Mouse (Mus musculus): ENCODE measurements at regions not wholly inside any gene's neighbourhood (a gene's known extent, or its start where the extent isn't known, plus 50 kb on each side); places are given as distances from the start of the nearest gene placed in this dataset.

DNA sequence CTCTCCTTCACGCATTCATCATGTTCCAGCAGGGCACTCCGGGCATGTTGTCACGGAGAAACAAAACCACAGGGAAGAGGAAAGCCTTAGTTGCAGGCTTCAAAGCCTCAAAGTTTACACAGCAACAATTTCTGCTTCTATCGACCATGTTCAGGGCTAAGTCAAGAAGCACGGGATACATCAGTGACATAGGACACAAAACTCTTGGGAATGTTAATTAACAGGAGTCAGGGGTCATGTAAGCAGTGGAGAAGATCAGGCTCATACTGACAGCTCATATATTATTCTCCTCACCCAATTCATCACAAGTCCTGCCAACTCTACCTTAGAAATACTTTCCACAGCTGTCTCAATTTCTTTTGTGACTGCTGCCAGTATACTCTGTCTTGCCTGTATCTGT, 133.0 kb upstream of the Btbd3 start:
- no peak for DNase-seq (ENCODE audit: low spot score in 2 of 2)

DNA sequence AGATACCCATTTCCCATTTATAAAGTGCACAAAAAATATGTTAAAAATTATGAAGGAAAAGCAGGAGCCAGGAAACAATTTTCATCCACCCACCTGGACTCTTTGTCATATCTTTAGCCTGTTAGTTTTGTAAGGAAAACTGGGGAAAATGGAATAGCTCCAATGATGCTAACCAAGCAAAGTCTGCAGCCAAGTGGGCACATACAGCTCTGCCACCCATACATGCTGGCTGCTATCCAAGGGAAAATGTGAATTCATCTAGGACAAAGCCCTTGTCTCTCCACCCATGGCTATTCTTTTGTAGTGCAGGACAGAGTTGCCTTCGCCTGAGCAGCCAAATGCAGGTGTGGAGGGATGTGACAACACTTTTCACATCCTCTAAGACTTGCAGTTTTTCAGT, 135.5 kb upstream of the Btbd3 start:
- no peak for DNase-seq (ENCODE audit: low spot score in 2 of 2)

DNA sequence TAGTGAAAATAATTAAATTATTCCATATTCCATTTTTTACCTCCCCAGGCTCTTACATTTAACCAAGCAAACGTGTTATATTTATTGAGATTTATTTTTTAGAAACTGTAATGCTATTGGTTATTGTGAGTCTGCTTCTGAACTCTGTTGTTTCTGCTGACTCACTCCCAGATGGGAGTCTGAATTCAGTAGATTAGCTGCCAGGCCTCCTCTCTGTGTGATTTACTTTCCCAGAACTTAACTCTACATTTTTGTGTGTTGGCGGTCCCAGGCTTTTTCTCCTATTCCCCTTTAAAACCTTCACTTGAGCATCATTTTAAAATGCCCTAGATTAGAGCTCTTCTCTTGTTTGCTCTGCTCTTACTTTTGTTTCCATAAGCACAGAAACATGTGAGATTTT, 136.2 kb upstream of the Btbd3 start:
- no peak for DNase-seq (ENCODE audit: low spot score in 2 of 2)

DNA sequence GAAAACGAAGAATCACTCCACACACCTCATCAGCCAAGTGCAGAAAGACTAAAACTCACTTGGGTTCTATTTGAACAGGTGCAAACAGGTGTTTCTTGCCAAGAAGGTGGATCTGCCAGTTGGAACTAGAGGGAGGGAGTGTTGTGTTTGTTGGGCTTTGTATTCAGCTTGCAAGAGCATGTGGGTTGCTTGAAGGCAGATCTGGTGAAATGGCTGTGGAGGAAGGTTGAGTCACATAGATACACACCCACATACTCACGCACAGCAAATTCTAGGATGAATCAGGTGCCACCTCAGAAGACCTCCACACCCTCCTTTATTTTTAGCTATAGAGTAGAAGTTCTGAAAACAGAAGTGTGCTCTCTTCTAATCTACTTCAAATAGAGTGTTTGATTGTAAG, 156.6 kb upstream of the Btbd3 start:
- no peak for DNase-seq (ENCODE audit: low spot score in 2 of 2)

DNA sequence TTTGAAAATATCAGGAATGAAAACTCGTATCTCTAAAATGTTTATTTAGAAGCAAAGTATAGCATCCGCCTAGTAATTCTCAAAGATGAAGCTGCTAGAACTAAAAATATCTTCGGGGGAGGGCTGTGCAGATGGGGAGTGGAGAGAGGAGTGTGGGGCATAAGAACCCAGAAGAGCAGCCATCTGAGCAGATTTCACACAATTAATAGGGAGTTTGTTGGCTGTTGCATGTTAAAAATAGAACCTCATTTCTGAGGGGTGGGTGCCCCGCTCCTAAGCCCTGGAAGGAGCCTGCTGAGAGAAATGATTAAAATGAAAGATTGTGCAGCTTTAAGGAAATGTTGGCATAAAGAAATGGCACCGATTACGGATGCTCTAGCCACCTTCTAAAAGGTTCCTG, 171.0 kb upstream of the Btbd3 start:
- no peak for DNase-seq (ENCODE audit: low spot score in 2 of 2)

DNA sequence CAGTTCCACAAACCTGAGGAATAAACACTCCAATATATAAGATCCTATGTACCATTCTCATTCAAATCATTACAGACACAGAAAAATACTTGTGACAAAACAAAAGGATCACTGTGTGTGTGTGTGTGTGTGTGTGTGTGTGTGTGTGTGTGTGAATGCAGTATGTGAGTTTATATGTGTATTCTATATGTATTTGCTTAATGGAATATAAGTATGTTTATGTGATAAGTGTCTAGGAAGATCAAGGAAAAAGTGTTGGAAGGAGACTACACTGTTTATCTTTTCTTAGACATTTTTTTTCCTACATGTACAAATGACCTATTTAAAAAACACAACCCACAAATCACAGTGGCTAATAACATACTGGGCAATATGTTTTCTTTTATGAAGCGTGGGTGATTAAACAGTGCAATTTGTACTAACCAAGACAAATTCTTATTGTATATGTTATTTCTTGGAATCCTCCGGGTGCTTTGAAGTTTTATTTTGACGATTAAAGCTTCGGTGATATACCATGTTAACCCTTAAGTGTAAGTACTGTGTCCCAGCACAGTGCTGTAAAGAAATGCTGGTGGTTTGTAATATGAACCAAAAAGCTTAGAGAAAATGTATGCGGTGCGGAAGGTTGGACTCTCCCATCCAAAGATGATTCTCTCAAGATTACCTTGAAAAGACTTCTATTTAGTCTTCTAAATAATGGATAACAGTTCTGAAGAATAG, 171.6 kb upstream of the Btbd3 start:
- DNase-seq (ENCODE audit: low spot score in 2 of 2): no peak

DNA sequence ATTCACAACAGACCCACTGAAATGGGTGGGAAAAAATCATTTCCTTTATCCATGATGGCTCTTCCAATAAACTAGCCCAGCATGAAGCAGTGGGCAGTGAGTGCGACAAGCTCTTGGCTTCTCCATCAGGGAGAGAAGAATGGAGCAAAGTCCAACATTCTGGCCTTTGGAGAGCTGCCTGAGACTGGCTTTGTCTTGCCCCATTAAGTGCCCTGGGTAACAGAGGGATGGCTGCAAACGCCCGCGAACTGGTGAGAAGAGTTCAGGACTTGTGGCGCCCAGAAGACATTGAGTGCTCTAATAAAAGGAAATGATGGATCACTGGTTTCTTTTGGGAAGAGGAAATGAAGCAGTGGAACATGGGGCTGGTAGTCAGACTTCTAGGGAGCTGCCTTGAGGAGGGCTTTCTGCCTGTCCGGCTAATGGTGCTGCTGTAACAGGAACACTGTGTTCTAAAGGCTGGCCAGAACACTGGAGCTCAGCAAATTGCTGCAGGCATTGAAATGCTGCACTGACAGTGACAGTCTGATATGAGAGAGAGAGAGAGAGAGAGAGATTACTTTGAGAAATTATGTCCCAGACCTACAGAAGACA, 182.2 kb upstream of the Btbd3 start:
- no peak for DNase-seq (ENCODE audit: low spot score in 2 of 2)

DNA sequence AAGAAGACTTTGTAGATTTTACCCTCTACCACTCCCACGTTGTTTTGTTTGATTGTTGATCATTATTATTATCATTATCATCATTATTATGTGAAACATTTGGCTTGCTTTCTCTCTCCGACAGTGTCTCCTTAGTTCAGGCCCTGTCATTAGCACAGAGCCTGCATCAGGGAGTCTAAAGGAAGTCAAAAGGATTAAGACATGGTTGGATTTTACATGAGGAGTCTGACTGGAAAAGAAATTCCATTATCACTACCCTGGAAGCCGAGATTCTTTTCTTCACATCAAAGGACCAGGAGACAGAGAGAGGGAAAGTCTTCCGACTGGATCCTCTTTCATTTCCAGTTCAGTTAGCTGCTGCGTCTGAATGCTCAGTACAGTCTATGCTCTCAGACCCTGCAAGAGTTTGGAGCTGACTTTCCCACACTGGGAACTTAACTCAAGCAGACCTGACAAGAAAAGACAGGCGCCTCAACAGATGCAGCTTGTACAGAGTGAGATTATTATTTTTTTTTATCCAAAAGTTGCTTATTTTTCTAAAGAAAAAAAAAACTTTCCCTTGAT, 184.1 kb upstream of the Btbd3 start:
- DNase-seq (ENCODE audit: low spot score in 2 of 2): no peak

DNA sequence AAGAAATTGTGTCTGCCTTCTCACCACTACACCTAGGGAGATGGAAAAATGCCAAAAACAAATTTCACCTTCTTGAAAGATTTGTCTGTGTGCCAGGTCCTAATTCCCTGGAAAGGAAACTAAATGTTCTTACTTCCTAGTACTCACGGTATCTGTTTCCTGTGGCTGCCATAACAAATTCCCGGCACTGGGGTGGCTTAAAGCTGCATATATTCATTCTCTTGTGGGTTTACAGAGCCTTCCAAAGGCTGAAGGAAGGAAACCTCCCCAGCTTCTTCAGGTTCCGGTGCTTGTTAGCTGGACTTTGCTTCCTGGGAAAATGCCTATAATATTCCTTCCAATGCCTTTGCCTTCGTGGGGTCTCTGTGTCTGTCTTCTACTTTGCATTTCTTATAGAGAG, 203.3 kb upstream of the Btbd3 start:
- no peak for DNase-seq (ENCODE audit: low spot score in 2 of 2)

DNA sequence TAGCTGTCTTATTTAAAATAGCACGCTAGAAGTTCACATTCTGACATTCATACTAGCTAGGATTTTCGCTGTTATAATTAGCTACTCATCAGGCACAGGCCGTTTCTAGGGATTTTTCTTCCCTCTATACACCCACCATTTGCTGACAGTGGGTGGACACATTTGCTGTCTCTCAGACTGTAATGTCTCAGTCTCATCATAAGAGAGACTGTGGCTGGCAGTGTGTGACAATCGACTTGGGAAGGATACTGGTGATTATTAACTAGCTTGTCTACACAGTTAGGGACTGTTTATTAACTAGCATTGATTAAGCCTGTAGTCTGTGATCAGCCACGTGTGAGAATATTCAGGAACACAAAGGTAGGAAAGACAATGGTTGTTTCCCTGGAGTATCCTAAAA, 208.0 kb upstream of the Btbd3 start:
- no peak for DNase-seq (ENCODE audit: low spot score in 2 of 2)

DNA sequence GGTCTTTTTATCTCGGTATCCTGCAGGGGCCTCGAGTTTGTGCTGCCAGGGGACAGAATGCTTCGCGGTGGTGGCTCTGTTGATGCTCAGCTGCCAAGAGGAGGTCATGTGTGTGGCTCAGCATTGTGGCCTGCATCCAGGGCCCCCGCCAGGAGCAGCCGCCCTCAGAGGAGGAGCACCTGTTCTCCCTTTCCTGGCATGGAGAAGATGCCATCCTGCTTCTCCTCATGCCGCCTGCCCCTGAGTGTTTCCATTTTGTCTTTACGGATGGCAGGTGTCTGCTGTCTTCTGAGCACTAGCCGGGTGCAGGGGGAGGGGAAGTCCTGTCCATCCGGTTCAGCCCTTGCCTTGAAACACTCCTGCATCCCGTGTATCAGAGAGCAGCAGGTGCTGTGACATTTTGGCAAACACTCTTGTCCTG, 208.6 kb upstream of the Btbd3 start:
- no peak for DNase-seq (ENCODE audit: low spot score in 2 of 2)

DNA sequence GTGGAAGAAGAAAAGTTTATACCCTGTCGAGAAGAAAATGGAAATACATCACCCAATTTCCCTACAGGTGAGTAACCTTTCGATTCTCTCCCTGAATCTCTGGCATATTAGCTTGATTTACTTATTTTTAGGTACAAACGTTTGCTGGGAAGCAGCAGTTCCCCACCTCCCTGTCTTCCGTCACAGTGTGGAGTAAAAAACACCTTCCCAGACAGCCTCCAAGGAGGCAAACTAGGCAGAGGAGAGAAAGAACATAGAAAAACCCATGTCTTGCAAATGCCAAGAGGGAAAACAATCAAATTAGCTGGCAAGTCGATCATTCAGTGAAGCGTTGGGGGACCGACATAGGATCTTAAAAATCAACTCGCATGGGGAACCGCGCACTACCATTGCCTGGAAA, 209.0 kb upstream of the Btbd3 start:
- no peak for DNase-seq (ENCODE audit: low spot score in 2 of 2)

DNA sequence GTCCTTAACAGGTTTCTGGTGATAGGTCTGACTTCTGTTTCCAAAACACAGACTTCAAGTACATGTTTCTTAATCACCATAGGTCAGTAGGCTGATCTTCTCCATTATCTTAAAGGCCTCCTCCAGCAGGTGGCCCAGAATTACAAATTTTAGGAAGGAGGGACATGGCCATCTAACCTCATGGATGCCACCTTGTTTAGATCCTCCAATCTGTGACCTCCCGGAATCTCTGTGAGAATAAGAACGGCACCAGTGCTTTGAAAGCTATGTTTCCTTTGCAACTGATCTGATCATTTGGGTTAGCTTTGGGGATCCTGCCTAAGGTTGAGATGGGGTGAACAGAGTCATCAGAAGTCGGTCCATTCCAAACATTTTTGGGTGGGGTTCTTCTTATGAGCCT, 209.4 kb upstream of the Btbd3 start:
- DNase-seq (ENCODE audit: low spot score in 2 of 2): no peak

DNA sequence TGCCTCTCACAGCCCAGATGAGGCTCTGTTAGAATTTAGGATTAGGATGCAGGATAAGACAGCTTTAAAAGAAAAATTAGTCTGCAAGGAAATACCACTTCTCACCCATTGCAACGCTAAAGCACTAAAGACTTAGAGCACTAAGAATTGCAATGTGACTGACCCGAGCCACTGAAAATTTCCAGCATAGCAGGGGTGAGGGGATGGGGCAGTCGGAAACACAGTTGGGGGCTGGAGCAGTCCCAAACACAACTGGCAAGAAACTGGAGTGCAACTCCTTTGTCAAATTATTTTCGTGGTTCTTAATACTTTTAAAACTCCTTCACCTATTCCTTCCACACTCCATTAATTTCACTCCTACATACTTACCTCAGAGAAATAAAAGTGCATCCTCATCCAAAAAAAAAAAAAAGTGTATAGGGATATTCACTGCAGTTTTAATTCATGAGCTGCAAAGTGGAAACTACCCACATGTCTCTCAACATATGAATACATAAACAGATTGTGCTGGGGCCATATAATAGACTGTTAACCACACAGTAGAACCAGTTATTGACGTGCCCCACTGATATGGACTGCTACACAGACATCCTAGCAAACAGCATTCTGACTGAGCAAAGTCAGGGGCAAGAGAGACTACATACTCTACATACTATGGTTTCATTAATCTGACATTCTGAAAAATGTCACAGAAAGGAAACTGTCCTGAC, 210.3 kb upstream of the Btbd3 start:
- DNase-seq (ENCODE audit: low spot score in 2 of 2): no peak

DNA sequence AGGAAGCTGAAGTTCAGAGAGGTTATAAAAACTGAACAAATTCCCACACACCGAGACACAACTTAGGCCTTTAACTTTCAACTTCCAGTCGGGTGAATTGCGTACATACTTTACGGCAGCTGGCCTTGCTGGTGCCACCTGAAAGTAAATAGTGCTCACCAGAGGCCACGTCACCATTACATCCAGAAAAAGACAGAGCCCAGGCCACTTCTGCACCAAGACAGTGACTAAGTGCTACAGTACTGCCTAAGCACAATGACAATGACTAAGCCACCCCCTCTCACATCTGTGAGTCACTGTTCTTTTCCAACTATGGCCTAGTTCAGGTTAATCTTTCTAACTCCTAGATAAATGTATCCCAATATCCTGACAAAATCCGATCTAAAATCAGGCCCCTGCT, 215.7 kb upstream of the Btbd3 start:
- DNase-seq (ENCODE audit: low spot score in 2 of 2): no peak

DNA sequence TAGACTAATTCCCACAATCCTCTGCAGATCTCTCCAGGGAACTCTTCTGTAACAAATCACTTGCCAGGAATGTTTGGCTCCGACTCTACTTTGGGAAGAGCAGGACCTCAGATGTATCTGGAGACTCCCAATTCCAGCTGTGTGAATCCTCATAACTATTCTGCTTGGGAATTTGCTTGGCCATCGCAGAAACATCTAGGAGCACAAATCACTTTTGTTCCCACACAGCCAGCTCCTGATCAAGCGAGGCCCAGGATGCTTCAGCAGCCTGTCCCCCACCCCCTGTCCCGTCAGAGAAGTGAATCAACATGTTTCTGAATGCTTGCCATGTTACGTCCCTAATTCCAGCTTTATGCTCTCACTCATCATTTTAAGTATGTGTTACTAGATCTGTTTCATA, 216.1 kb upstream of the Btbd3 start:
- no peak for DNase-seq (ENCODE audit: low spot score in 2 of 2)

DNA sequence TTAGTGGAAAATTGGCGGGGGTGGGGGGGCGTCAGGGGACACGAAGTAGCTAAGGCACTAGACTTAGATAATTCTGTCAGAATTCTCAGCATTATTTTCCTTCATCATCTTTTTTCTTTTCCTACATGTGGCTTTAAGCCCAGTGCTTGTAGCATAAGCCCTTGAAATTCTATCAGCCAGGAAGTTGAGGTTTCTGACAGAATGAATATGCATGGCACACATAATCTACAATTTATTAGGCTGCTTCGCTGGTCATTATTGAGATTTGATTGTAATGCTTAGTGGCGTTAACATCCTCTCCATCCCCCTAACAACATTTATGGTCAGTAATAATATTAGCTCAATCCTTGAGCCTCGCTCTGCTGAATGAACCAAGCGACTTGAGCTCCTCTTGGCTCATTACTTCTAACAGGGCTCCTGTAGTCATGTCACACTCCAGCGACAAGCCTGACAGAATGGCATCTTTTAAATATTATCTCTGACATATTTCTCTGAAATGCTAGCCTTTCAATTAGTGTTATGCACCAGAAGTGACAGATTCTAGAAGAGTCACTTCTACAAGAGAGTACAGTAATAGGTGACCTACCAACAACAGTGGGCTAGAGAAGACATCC, 222.1 kb upstream of the Btbd3 start:
- no peak for DNase-seq (ENCODE audit: low spot score in 2 of 2)

DNA sequence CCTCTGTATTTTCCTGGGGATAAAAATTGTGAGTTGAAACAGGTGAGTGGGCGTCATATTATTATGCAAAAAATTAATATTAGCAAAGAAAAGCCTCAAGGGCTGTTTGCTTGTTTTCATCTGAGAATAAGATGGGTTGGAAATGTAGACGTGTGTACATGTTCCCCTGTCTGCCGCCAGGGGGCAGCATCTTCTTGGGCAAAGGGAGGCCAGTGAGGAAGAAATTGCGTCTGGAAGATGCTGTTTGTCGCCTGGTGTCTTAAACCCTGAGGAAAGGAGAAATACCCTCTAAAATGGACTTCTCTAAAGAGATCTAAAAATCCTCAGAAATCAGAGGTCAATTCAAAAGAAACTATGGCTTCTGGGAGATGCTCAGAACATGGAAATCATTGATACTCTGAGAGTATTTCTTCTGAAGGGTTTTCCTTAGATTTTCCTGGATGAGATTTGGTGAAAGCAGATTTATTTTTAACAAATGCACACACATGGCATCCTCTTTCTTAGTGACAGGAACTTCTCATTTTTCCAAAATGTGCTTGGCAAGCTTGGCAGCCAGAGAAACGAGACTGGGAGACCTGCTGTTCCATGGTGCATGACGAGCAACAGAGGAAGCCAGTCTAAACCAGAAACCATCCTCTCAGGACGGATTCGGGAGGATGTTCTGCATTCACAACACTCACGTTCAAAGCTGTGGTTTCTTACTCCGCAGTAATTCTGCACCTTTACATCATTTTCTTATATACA, 222.8 kb upstream of the Btbd3 start:
- peak in 1 of 2 experiments; percentile 57 for DNase-seq (ENCODE audit: low spot score in 2 of 2)

DNA sequence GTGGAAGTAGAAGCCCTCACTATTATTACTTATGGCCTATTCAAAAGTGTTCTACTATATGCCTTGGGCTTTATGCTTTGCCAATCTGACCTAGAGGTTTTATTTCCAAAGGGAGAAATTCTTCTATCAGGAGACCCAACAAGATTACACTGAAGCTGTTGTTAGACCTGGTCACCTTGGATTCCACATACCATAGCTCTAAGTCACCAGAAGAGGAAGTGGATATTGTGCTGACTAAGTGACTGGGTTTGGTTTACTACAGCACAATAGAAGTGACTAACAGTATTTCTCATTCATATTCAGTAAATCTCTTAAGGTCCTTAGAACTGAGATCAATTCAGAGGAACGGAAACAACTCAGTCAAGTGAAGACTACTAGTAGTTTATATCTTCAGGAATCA, 229.0 kb upstream of the Btbd3 start:
- no peak for DNase-seq (ENCODE audit: low spot score in 2 of 2)

DNA sequence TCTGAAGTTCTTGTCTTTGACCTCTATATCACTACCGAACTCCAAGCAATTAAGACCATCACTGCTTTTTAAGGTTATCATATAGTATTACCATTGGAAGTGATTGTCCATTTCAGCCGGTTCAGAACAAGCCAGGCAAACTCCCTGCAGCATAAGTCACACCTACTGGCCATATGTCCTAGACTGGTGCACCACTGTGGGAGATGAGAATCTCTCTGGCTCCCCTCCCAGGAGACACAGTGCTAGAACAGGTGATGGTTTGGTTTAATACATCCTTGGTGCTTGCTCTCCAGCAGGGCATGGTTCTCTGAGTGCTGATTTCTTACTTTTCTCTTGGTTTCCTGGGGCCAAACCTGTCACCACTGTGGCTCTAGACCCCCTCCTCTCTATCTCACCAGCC, 232.8 kb upstream of the Btbd3 start:
- DNase-seq (ENCODE audit: low spot score in 2 of 2): no peak

DNA sequence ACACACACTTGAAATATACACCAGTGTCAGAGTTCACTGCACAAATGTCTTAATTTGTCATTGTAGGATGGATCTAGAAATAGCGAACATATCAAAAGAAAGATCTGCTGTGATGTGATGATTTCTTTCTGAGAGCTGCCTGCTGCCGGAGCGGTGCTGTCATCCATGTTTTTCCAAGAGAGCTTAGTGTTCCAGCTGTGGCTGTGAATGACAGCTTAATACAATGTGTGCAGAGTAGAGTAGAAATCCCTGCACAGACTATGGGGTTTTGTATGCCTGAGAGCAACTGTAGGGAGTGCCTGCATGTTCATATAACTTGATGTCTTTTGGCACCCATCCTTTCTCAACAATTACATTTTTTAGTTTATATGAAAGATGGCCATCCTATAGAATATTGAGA, 274.6 kb upstream of the Btbd3 start:
- DNase-seq (ENCODE audit: low spot score in 2 of 2): no peak

DNA sequence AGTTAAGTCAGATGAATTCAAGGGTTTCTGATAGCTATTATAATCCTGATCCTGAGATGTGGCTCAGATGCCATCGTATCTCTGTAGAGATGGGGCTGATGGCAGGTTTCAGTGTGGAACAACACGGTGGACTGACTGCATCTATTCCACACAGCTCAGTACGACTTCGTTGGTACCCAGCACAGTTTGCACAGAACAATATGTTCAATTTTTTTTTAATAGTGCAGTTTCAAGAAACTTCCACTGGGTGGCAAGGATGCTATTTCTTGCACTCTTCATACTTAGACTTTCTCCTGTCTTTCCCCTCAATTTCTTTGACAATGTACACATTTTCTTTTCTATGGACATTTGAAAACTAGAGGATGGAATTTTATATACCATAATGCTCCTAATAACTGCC, 278.6 kb upstream of the Btbd3 start:
- no peak for DNase-seq (ENCODE audit: low spot score in 2 of 2)

All from thymus, postnatal 10 days (tissue).